Mouse (Mus musculus) spleen, postnatal 4 days (tissue): Measurements from ENCODE around the gene 4933405L10Rik.

ENCODE experiments used
- DNase-seq, 2 experiments: peaks; one replicate each; pipeline ENCODE4 v3.0.0; 2022; ENCODE audit warnings: low spot score in 2 of 2

4933405L10Rik gene

GRCm38 (mm10) chr8:105700566-105700965 lies 6.9 kb upstream of the 4933405L10Rik start:
- peak; percentile 67 to 86 for DNase-seq

GRCm38 (mm10) chr8:105700966-105701824 lies 6.3 kb upstream of the 4933405L10Rik start, which contains the start of the genes Acd and Pard6a:
Gene Acd (minus strand): TSS chr8:105701102.
Gene Pard6a (plus strand): TSS chr8:105701148.
- DNase-seq: peak; percentile 96 to 99

- DNase-seq: peak in 1 of 2 experiments; percentile 68
Measured at GRCm38 (mm10) chr8:105702001-105702401, 5.5 kb upstream of the 4933405L10Rik start.

DNA sequence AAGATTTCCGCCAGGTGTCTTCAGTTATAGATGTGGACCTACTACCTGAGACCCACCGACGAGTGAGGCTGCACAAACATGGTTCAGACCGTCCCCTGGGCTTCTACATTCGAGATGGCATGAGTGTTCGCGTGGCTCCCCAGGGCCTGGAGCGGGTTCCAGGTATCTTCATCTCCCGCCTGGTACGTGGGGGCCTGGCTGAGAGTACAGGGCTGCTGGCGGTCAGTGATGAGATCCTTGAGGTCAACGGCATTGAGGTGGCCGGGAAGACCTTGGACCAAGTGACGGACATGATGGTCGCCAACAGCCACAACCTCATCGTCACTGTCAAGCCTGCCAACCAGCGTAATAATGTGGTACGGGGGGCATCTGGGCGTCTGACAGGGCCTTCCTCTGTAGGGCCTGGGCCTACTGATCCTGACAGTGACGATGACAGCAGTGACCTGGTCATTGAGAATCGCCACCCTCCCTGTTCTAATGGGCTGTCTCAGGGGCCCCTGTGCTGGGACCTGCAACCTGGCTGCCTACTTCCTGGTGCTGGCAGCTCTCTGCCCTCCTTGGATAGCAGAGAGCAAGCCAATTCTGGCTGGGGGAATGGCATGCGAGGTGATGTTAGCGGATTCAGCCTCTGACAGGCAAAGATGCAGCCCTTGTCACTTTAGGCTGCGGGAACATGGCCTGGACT lies 4.6 kb upstream of the 4933405L10Rik start:
- DNase-seq: peak in 1 of 2 experiments; percentile 68

GRCm38 (mm10) chr8:105704146-105704812 lies 3.2 kb upstream of the 4933405L10Rik start:
- DNase-seq: peak in 1 of 2 experiments; percentile 65

DNA sequence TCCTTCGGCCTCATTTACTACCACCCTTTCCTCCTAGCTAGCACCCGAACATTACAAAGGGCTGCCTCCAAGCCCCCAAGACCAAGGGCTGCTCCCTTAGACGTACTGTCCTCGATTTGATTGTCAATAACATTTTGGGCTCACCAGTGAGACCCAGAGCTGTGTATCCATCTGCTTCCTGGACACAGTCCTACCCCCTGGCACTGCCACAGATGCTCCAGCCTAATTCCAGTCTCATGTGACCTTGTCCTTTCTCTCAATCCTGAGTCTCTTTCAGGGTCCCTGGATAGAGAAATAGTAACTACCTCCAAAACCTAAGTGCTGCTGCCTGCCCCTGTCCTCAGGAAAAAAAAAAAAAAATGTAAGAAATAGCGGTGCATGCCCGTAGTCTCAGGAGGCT lies 2.5 kb upstream of the 4933405L10Rik start:
- no peak for DNase-seq

DNA sequence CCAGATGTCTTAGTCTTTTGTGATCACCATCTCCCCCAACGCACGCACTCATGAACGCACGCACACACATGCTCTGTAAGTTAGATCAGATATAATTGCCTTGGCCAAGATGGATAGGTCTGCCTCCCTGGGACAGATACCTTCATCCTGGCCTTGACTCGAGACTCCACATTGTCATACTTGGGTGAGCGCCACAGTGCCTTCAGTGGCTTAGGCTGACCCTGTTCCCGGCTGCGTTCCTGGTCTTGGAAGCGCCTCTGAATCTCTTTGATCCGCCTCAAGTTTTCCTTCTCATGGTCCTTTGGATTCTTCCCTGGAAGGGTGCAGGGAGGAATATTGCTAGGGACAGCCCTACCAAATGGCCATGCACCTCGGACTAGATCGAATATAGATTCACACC lies 1.0 kb upstream of the 4933405L10Rik start:
- DNase-seq: no peak

- DNase-seq: no peak
Measured at GRCm38 (mm10) chr8:105708675-105709074, 1.2 kb downstream of the 4933405L10Rik start.

GRCm38 (mm10) chr8:105709317-105709716 lies 1.9 kb downstream of the 4933405L10Rik start:
- DNase-seq: no peak

DNA sequence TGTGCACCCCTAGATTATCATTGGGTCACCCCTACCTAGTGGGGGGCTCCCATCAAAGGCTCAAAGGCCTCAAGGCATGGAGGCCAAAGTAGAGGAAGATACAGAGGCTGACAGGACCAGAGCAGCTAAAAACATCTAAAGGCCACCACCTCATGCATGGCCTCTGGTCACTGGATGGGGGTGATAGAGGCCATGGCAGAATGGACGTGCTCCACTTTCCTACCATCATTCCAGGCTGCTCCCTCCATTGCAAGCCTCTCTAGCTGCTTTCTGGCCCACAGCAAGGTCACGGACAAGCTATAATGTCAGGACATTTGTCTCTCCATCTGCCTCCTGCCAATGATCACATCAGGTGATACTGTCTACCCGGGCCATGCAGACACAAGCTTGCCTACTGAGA lies 4.8 kb downstream of the 4933405L10Rik start:
- no peak for DNase-seq

- DNase-seq: peak; percentile 89 to 98
Measured at GRCm38 (mm10) chr8:105714139-105714538, 6.7 kb downstream of the 4933405L10Rik start.

DNA sequence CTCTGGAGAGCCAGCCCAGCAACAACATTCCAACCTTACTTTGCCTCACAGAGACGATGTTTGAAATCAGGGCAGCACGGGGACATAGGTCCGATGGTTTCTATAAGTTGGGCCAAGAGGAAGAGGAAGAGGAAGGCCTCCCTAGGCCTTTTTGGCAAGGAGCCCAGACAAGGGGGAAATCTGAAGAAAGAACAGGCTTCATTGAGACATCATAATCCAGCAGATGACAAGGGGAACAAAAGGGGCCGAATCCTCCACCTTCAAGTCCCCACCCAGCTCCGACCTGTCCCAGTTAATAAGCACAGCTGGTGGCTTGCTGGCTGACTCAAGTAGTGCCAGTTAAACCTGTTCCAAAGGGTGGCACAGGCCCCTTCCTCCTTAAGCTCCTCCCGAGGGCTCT lies 7.6 kb downstream of the 4933405L10Rik start:
- no peak for DNase-seq

- DNase-seq: no peak
Measured at GRCm38 (mm10) chr8:105716302-105716945, 9.0 kb downstream of the 4933405L10Rik start.

DNA sequence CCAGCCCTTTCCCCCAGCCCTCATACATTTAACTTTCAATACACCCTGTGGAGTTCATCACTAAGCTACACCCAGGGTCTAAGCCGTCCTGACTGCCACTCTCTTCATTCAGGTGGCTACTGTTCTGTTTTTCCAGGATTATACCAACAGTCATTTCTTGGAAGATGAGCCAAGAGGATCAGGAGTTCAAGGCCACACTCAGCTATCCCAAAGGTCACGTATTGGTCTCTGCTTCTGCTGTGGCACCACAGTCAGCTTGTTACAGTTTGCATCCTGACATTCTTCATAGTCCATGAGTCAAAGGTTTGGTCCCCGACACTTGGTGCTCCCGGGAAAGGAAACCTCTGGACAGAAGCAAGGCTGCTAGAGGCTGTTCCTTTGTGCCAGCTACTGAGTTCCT lies 12.2 kb downstream of the 4933405L10Rik start:
- no peak for DNase-seq

DNA sequence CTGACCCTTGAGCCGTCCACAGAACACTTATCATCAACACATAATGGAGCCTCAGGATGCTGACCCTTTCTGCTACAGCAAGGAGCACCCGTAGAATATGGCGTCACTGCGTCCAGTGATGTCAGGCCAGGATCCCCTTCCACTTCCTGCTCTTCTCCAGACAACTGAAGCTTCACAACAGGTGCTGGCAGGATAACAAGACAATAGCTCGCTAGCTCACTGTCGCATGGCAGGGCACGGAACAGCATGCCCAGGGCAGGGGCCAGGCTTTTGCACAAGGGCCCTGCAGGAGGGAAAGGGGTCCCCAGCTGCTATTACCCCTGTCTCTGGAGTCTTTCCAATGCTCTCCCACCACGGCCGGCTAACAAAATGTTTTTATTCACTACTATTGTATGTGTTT lies 15.4 kb downstream of the 4933405L10Rik start:
- no peak for DNase-seq

DNA sequence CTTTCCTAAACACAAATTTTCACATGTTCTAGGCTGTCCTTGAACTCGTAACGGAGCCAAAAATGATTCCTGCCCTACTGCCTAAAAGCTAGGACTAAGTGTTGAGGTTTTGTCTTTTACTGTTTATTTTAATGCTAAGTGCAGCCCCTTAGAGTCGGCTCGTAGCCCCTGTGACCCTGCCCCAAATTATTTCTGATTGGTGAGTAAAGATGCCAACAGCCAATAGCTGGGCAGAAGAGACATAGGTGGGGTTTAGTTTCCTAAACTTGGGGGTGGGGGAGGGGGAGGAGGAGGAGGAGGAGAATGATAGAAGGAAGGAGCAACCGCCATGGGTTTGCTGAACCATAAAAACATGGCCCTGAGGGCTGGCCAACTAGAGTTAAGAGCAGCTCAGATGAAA lies 18.3 kb downstream of the 4933405L10Rik start:
- DNase-seq: no peak

GRCm38 (mm10) chr8:105727397-105728124 lies 20.1 kb downstream of the 4933405L10Rik start:
- no peak for DNase-seq

GRCm38 (mm10) chr8:105732186-105732585 lies 24.7 kb downstream of the 4933405L10Rik start:
- DNase-seq: no peak

DNA sequence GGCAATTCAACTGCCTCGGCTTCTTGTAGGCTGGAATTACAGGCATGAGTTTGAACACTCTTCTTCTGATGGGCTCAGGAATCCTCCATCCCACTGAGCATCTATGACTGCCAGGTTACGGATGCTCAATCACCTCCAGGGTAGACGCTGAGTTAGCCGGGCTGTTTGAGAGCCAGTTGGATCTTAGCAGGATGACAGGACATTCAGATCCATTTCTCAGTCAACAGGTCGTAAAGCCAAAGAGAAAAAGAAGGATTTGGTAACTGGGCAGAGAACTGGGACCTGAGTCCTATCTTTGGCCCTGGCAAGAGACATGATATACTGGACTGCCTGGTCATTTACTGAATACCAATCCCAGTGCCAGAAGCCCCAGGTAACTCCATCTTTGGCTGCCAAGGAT lies 31.8 kb downstream of the 4933405L10Rik start:
- DNase-seq: no peak

- DNase-seq: no peak
Measured at GRCm38 (mm10) chr8:105743301-105743700, 35.8 kb downstream of the 4933405L10Rik start.

- no peak for DNase-seq
Measured at GRCm38 (mm10) chr8:105750606-105751005, 43.2 kb downstream of the 4933405L10Rik start.
